Mouse (Mus musculus): ENCODE results near the gene Arhgap18.
A peak's percentile ranks its signal among the peaks of the same experiment; 100 is the strongest.

Arhgap18 gene

GRCm38 (mm10) chr10:26752929-26753567, at the start of gene Arhgap18:
Gene Arhgap18, plus strand, starts transcription at chr10:26753421.
- DNase-seq, result no peak

DNA sequence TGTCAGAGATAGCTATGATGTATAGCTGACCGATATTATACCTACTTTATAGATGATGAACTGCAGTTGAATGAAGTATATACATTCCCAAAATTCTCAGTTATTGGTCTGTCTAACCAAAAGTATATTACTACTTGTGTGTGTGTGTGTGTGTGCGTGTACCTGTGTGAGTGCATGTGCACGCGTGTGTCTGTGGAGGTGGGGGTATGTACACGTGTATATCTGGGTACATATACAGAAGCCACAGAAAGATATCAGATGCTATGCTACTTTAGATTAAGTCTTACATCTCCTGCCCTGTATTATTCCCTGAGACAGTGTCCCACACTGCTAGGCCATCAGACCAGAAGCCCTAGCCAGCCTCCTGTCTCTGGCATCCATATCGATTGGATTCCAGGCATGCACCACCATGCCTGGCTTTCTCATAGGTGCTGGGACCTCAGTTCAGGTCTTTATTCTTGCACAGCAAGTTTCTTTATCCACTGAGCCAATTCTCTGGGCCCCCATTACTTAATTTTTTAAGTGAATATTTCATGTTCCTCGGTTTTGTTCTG, 42.7 kb upstream of the Arhgap18 start:
- DNase-seq, result no peak

DNA sequence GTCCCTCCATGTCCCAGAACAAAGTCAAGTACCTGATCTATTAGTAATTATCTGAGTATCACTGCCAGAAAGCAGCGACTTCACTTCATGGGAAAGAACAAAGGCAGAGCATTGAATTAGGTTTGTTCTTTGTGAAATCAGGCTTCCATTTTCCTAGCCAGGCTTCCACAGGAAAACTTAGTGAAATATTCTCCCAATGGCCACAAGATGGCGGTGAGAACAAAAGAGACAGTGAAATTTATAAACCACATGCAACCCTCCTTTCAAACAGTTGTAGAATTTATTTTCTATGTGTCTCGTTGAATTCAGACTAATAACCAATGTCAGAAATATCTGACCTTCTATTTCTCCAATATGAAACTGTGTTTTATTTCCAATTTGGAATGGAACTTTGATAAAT, 42.2 kb upstream of the Arhgap18 start:
- peak; percentile 23 for DNase-seq

GRCm38 (mm10) chr10:26713986-26714385, 39.2 kb upstream of the Arhgap18 start:
- DNase-seq, result no peak

DNA sequence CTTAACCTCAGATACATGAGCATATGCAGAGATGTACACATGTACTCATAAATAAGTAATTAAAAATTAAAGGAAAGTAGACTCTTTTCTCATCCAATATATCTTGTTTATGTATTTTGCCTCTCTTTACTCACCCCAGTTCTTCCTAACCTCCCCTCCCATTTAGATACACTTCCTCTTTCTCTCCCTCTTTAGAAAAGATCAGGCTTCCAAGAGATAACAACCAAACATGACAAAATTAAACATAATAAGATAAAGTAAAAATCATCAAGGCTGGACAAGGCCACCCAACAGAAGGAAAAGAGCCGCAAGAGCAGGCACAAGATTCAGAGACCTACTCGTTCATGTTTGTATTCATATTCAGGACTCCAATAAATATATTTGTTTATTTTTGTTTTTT, 28.5 kb upstream of the Arhgap18 start:
- DNase-seq, result no peak

DNA sequence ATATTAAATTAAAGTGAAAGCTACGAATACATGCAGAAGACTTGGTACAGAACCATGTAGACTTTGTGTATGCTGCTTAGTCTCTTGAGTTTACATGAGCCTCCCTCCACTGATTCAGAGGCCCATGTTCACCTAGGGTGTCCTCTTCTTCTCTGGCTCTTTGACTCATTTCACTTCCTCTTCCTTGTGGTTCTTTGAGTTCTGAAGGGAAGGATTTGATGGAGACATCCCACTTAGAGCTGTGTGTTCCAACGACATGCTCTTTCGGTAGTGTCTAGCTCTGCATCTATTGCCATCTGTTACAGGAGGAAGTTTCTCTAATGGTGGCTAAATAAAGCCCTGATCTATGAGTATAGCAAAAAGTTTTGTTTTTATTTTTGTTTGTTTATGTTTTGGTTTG, 28.0 kb upstream of the Arhgap18 start:
- no peak for DNase-seq

- no peak for DNase-seq
These were observed 2.4 kb upstream of the Arhgap18 start for GRCm38 (mm10) chr10:26750827-26751226.

DNA sequence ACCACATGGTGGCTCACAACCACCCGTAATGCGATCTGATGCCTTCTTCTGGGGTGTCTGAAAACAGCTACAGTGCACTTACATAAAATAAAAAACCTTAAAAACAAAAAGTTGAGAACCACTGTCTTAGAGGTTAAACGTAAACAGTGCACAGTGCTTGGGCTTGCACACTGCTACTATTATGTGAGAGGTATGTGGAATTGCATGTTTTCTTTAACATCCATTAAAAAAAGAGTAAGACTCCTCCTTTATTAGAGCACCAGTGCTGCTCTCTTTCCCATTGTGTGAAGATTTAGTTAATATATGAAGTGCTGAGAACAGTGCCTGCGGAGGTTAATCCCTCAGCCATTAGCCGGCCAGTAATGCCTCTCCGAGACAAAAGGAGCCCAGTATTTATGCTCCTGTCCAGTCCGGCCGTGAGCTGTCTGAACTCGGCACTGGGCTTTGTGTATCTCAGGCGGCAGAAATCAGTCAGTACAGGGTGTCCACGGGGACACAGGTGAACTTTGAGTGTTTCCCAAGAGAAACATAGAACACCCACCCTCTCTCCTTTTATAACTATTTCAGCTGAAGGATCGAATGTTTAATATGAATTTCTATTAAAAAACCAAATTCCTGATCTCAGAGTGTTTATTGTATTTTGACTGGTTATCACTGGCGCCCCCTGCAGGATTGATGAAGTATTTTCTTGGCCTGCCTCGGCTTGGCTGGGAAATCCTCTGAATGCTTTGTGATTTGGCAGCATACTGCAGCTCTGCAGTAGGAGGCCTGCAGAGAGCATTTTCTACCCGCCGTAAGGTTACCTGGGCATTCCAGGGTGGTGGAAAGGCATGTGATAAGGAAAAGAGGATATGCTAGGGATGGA, 925 bp upstream of the Arhgap18 start:
- DNase-seq, result peak; percentile 44

- no peak for DNase-seq
These were observed 785 bp downstream of the Arhgap18 start for GRCm38 (mm10) chr10:26754006-26754405.

DNA sequence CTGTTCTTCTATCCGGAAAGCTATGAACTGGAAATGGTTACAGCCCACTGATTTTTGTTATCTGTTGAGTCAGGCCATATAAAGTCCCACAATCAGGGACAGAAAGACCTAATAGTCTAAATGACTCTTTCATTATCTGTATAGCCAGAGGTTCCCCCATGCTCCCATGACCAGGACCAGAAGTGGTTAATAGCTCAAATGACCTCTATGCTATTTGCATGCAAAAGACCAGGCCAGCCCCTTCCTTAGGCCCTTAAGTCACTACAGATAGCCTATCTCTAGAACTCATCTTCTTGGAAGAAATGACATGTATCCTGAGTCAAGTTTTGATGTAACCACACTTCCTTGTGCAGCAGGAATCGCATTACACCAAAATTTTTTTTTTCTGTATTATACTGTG, 4.0 kb downstream of the Arhgap18 start:
- no peak for DNase-seq

GRCm38 (mm10) chr10:26759469-26759868, 6.2 kb downstream of the Arhgap18 start:
- no peak for DNase-seq

DNA sequence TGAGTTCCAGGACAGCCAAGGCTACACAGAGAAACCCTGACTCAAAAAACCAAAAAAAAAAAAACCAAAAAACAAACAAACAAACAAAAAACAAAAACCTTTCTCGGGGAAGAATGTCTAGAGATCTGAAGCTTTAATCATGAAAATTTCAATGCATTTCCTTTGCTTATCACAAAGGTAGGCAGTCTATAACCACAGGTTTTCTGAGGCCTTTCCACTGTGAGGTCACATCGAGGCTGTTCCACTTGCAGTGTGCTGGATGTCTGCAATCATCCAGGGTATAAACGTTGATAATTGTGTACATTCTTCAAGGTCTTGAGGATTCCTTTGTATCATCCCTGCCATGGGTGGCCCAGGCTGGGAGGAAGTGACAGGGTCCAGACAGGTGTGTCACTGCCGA, 7.9 kb downstream of the Arhgap18 start:
- no peak for DNase-seq

DNA sequence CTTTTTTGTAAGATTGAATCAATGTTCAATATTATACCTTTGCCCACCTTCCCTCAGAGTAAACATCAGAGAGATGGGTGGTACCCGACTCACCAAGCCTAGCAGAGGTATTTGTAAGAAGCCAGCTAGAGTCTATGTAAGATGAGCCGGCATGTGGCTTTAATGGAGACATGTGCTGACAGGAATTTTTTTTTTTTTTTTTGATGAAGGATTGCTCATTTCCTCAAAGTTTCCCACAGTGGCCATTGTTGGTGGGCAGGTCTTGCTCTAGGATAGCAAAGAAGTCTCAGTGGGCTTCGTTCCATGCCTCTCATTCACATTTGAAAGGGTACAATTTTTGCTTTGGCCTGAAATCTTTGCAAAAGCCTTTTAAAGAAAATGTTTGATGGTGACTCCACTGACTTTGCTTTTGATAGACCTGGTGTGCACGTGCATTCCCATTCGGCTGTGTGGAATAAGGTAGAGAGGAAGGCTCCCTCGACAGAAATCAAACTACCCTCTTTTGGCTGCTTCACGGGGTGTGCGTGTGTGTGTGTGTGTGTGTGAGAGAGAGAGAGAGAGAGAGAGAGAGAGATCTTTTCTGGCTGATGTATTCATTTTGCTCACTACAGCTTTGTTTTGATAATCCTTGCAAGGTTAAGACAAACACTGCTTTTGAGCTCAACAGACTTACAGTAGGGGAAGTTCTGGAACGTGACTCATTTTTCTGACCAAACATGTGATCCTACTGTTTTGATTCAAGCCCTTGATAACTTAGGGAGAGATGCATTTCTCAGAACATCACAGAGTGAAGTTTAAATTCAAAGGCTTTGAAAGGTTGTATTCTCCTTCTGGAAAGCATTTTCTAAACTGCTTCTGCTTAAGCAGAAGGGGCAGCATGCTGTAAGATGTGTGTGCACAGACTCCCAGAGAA, 9.0 kb downstream of the Arhgap18 start:
- no peak for DNase-seq

GRCm38 (mm10) chr10:26767196-26767595, 14.0 kb downstream of the Arhgap18 start:
- no peak for DNase-seq

- no peak for DNase-seq
These were observed 15.7 kb downstream of the Arhgap18 start for GRCm38 (mm10) chr10:26768943-26769342.

DNA sequence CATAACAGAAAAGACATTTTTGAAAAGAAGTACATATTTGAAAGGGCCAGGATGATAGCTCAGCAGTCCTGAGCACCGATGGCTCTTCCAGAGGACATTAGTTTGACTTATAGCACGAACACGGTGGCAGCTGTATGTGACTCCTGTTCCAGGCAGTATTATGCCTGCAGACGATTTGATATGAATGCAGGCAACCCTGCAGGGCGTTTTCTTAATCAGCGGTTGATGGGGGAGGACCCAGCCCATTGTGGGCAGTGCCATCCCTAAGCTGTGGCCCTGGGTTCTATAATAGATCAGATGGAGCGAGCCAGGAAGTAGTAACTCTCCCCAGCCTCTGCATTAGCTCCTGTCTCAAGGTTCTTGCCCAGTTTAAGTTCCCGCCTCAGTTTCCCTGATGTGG, 16.8 kb downstream of the Arhgap18 start:
- no peak for DNase-seq

DNA sequence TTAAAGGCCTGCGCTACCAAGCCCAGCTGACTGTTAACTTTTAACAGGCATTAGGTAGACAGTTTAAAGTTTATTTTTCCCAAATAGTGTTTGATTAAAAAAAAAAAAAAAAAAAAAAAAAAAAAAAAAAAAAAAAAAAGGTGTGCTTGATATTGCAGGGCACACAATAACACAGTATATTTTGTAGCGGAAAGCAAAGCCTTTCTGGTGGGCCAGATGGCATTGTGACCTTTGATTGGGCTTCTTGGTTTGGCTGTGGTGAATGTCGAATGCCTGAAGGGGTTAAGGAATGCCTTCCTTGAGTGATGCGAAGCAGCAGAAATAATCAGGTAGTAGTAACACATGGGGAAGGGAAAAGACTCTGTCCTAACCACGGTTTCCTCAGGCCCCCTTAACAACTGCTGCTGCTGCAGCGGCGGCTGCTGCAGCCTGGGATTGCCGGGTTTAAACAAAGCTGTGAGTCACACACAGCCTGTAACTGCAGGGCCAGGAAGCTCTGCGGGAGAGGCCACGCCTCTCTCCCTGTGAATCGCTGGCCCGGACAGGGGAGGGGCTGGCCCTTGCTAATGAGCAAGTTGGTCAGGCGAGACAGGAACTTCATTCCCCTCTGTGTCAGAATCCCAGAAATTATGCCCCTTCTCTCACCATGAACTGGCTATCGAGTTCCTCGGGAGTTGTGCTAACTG, 18.9 kb downstream of the Arhgap18 start:
- peak; percentile 51 for DNase-seq

DNA sequence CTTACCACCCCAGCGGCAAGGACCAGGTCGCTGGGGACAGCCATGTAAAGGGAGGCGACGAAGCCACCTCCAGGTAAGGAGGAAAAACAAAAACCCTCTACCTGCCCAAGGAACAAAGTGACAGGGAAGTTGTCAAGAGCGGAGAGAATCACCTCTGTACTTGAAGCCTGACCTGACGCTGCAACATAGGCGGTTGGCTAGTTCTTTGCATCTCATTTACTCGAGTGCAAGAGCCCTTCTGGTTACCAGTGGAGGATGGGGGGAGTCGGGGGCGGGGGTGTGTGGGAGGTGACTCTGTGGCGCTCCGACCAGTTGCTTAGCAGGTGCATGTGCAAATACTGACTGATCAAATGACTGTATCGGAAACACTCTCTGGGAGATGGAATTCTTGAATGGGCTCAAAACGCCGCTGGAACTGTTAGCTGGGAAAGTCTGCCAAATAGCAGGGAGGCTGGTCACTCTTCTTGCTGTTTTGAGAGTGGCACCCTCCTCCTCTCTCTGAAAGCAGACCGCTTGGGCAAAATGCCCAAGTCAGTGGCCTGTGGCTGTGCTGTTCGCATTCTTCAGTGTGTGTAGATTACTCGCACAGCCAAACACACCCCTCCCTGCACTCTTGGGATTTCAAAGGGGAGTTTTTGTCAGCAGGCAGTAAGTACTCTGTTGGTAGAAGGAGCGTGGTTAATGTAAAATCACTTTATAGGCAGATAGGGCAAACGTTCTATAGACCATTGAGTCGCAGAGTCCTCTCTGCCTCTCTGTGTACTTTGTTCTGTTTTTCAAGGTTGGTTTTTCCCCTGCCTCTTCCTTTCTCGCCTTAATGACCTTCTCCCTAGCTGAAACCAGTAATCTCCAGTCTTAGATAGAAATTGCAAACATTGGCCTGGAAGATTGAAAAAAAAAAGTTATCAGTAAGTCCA, 19.7 kb downstream of the Arhgap18 start:
- DNase-seq, result peak; percentile 32

GRCm38 (mm10) chr10:26773541-26773940, 20.3 kb downstream of the Arhgap18 start:
- no peak for DNase-seq

- DNase-seq, result no peak
These were observed 21.0 kb downstream of the Arhgap18 start for GRCm38 (mm10) chr10:26774266-26774665.

DNA sequence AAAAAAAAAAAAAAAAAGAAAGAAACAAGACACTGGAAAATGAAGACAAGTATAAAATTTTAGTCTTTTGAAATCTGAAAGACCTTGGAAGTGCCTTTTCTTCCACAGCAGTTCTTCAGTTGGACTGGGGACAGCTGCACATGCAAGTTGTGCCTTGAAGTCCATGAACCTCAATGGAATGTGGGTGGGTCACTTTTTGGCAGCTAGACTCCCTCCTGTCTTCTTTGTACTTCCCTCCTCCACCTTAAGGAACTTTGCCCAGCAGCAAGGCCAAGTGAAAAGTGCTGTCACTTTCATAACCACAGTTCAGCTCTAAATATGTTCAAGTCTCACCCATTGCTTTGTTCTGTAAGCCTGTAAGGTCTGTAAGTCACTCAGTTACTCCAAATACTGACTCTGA, 23.2 kb downstream of the Arhgap18 start:
- DNase-seq, result no peak

Measured in right cerebral cortex, postnatal 14 days (tissue).